Mouse (Mus musculus): ENCODE measurements at regions not wholly inside any gene's neighbourhood (a gene's known extent, or its start where the extent isn't known, plus 50 kb on each side); places are given as distances from the start of the nearest gene placed in this dataset.
A peak's percentile ranks its signal among the peaks of the same experiment; 100 is the strongest.

DNA sequence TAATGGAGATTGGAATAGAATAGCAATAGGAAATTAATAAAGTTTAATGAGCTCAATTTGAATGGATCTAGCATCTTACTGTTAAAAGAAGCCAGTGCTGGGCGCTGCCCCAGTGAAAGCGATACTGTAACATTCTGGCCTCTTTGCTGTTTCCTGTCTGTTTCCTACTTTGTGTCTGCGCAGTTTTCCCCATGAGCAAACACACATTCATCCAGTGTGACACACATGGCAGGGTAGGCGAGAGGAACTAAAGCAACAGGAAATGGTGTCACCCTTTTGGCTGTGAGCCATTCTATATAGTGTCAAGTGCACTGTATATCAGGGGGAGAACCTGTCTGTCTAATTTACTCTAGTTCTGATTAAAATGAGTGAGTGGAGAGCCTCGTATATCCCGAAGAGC, 366.2 kb downstream of the Foxo1 start:
- Histone ChIP-seq H3K27ac (ENCODE audit: low read length) (no peak overlapping the region), H3K4me2 (ENCODE audit: low read depth, low read length) (no peak overlapping the region), H3K9ac (ENCODE audit: low read depth, low read length) (no peak overlapping the region), H3K27me3 (ENCODE audit: control insufficient read depth, insufficient read depth, low read depth, low read length) (no peaks in the 10 kb centered on the region), H3K9me3 (replicated peaks; ENCODE audit: control insufficient read depth, low read length) (no peaks in the 10 kb centered on the region), H3K36me3 (ENCODE audit: control insufficient read depth, insufficient read depth) (no peaks in the 10 kb centered on the region), H3K4me3 (ENCODE audit: low read depth, low read length) (no peak overlapping the region), H3K4me1 (ENCODE audit: control insufficient read depth, low read depth, low read length) (no peaks in the 10 kb centered on the region)
- no peak for ATAC-seq (ENCODE audit: low read depth)
- WGBS (ENCODE audit: insufficient replicate concordance), result 16% methylated on average over 6 of the region's 6 CpGs

GRCm38 (mm10) chr3:52633491-52634100, 365.5 kb downstream of the Foxo1 start:
- ATAC-seq (ENCODE audit: low read depth), result no peak
- H3K27me3 ChIP-seq (ENCODE audit: control insufficient read depth, insufficient read depth, low read depth, low read length), result no peaks in the 10 kb centered on the region

DNA sequence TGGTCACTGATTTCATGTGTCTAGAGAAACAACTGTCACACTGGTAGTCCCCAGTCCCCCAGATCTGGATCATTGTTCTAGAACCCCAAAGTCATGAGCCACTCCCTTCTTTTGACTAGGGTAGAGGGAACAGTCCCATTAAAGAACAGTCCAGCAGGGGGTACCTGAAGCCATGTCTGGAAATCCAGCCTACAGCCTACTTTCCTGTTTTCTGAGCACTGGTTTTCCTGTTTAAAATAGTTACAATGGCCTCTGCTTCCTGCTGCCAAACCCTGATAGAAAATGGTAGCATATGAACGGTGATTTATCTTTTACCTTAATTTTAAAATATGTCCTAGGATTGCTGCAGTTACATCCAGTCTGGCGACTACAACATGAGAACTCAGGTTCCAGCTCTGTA, 364.5 kb downstream of the Foxo1 start:
- no peak for ATAC-seq (ENCODE audit: low read depth)
- Histone ChIP-seq H3K4me1 (ENCODE audit: control insufficient read depth, low read depth, low read length) (no peaks in the 10 kb centered on the region), H3K9me3 (replicated peaks; ENCODE audit: control insufficient read depth, low read length) (no peaks in the 10 kb centered on the region), H3K27ac (ENCODE audit: low read length) (no peak overlapping the region), H3K4me3 (ENCODE audit: low read depth, low read length) (no peak overlapping the region), H3K9ac (ENCODE audit: low read depth, low read length) (no peak overlapping the region), H3K36me3 (ENCODE audit: control insufficient read depth, insufficient read depth) (no peaks in the 10 kb centered on the region), H3K4me2 (ENCODE audit: low read depth, low read length) (no peak overlapping the region), H3K27me3 (ENCODE audit: control insufficient read depth, insufficient read depth, low read depth, low read length) (no peaks in the 10 kb centered on the region)
- WGBS (ENCODE audit: insufficient replicate concordance), result 48% methylated on average over 2 of the region's 2 CpGs

More at GRCm38 (mm10) chr3:52633491-52634100, 365.5 kb downstream of the Foxo1 start:
- H3K27ac ChIP-seq (ENCODE audit: low read length), result no peak overlapping the region
- no peaks in the 10 kb centered on the region for H3K4me1 ChIP-seq (ENCODE audit: control insufficient read depth, low read depth, low read length)
- no peaks in the 10 kb centered on the region for H3K36me3 ChIP-seq (ENCODE audit: control insufficient read depth, insufficient read depth)
- H3K4me2 ChIP-seq (ENCODE audit: low read depth, low read length), result no peak overlapping the region
- WGBS (ENCODE audit: insufficient replicate concordance), result 64% methylated on average over 15 of the region's 15 CpGs
- H3K9me3 ChIP-seq (replicated peaks; ENCODE audit: control insufficient read depth, low read length), result no peaks in the 10 kb centered on the region
- no peak overlapping the region for H3K9ac ChIP-seq (ENCODE audit: low read depth, low read length)
- H3K4me3 ChIP-seq (ENCODE audit: low read depth, low read length), result no peak overlapping the region

GRCm38 (mm10) chr3:52630209-52630608, 362.1 kb downstream of the Foxo1 start:
- no peaks in the 10 kb centered on the region for H3K9me3 ChIP-seq (replicated peaks; ENCODE audit: control insufficient read depth, low read length)
- no peak overlapping the region for H3K9ac ChIP-seq (ENCODE audit: low read depth, low read length)
- no peaks in the 10 kb centered on the region for H3K27me3 ChIP-seq (ENCODE audit: control insufficient read depth, insufficient read depth, low read depth, low read length)
- H3K36me3 ChIP-seq (ENCODE audit: control insufficient read depth, insufficient read depth), result no peaks in the 10 kb centered on the region
- no peak overlapping the region for H3K4me2 ChIP-seq (ENCODE audit: low read depth, low read length)
- no peak overlapping the region for H3K4me3 ChIP-seq (ENCODE audit: low read depth, low read length)
- 59% methylated on average over 5 of the region's 5 CpGs for WGBS (ENCODE audit: insufficient replicate concordance)
- ATAC-seq (ENCODE audit: low read depth), result no peak
- no peaks in the 10 kb centered on the region for H3K4me1 ChIP-seq (ENCODE audit: control insufficient read depth, low read depth, low read length)
- H3K27ac ChIP-seq (ENCODE audit: low read length), result no peak overlapping the region

DNA sequence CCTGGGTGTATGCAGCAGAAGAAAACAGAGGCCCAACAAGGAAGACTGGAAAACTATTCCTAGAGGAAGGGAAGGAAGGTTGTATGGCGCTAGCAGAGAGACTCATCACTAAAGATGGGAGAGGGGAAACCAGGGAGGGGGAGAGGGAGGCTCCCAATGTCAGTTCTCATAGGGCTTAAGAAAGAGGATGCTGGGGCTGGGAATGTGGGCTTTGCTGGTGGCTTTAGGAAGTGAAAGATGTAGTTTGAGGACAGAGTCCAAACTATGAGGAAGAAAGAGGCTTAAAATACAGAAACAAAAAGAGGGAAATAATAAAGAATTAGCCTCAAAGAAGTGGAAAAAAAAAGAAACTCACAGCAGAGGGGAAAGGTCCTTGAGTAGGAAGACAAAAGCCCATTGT, 357.0 kb downstream of the Foxo1 start:
- Histone ChIP-seq H3K36me3 (ENCODE audit: control insufficient read depth, insufficient read depth) (no peaks in the 10 kb centered on the region), H3K4me1 (ENCODE audit: control insufficient read depth, low read depth, low read length) (no peaks in the 10 kb centered on the region), H3K9ac (ENCODE audit: low read depth, low read length) (no peak overlapping the region), H3K27ac (ENCODE audit: low read length) (no peak overlapping the region), H3K27me3 (ENCODE audit: control insufficient read depth, insufficient read depth, low read depth, low read length) (no peaks in the 10 kb centered on the region), H3K4me2 (ENCODE audit: low read depth, low read length) (no peak overlapping the region), H3K4me3 (ENCODE audit: low read depth, low read length) (no peak overlapping the region), H3K9me3 (replicated peaks; ENCODE audit: control insufficient read depth, low read length) (no peaks in the 10 kb centered on the region)
- no peak for ATAC-seq (ENCODE audit: low read depth)
- 54% methylated on average over 1 of the region's 1 CpGs for WGBS (ENCODE audit: insufficient replicate concordance)

DNA sequence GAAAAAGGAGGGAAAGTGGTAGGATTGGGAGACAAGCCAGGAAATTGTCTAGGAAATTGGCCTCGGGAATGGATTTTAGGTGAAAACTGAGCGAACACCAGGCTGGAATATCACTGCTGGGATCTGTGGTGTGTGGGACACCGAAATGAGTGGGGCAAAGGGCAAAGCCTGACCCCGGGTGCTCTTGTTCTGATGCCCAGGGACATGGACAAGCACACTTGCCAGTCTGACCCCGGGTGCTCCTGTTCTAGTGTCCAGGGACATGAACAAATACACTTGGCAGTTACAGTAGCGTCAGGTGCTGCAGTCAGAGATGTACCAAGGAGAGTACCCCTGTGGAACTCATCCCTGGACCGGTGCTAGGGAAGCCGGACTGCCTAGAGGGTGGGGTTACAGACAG, 354.4 kb downstream of the Foxo1 start:
- no peak for ATAC-seq (ENCODE audit: low read depth)
- Histone ChIP-seq H3K4me3 (ENCODE audit: low read depth, low read length) (no peak overlapping the region), H3K27me3 (ENCODE audit: control insufficient read depth, insufficient read depth, low read depth, low read length) (no peaks in the 10 kb centered on the region), H3K9ac (ENCODE audit: low read depth, low read length) (no peak overlapping the region), H3K27ac (ENCODE audit: low read length) (no peak overlapping the region), H3K4me1 (ENCODE audit: control insufficient read depth, low read depth, low read length) (peaks cover 3% of the 10 kb centered on the region; the same call in 1 of the 2 replicates), H3K4me2 (ENCODE audit: low read depth, low read length) (no peak overlapping the region), H3K36me3 (ENCODE audit: control insufficient read depth, insufficient read depth) (no peaks in the 10 kb centered on the region), H3K9me3 (replicated peaks; ENCODE audit: control insufficient read depth, low read length) (no peaks in the 10 kb centered on the region)
- 71% methylated on average over 8 of the region's 8 CpGs for WGBS (ENCODE audit: insufficient replicate concordance)

GRCm38 (mm10) chr3:52621936-52622335, 353.8 kb downstream of the Foxo1 start:
- ATAC-seq (ENCODE audit: low read depth), result no peak
- Histone ChIP-seq H3K4me2 (ENCODE audit: low read depth, low read length) (no peak overlapping the region), H3K27me3 (ENCODE audit: control insufficient read depth, insufficient read depth, low read depth, low read length) (no peaks in the 10 kb centered on the region), H3K9ac (ENCODE audit: low read depth, low read length) (no peak overlapping the region), H3K9me3 (replicated peaks; ENCODE audit: control insufficient read depth, low read length) (no peaks in the 10 kb centered on the region), H3K36me3 (ENCODE audit: control insufficient read depth, insufficient read depth) (no peaks in the 10 kb centered on the region), H3K4me3 (ENCODE audit: low read depth, low read length) (no peak overlapping the region), H3K27ac (ENCODE audit: low read length) (no peak overlapping the region), H3K4me1 (ENCODE audit: control insufficient read depth, low read depth, low read length) (peaks cover 3% of the 10 kb centered on the region; the same call in 1 of the 2 replicates)
- 59% methylated on average over 8 of the region's 8 CpGs for WGBS (ENCODE audit: insufficient replicate concordance)

DNA sequence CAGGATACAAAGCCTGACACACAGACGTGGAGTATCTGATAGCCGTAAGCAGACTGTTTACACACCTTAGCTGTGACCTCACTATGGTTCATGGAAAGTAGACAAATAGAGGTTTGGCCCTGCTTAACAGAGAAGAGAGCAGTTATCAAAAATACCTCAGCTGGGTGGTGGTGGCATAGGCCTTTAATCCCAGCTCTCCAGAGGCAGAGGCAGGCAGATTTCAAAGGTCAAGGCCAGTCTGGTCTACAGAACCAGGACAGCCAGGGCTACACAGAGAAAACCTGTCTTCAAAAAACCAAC, 350.7 kb downstream of the Foxo1 start:
- H3K9me3 ChIP-seq (replicated peaks; ENCODE audit: control insufficient read depth, low read length), result no peaks in the 10 kb centered on the region
- H3K9ac ChIP-seq (ENCODE audit: low read depth, low read length), result no peak overlapping the region
- ATAC-seq (ENCODE audit: low read depth), result peak; percentile 78
- no peak overlapping the region for H3K4me2 ChIP-seq (ENCODE audit: low read depth, low read length)
- WGBS (ENCODE audit: insufficient replicate concordance), result 67% methylated on average over 2 of the region's 2 CpGs
- peaks cover 3% of the 10 kb centered on the region; the same call in 1 of the 2 replicates for H3K4me1 ChIP-seq (ENCODE audit: control insufficient read depth, low read depth, low read length)
- H3K36me3 ChIP-seq (ENCODE audit: control insufficient read depth, insufficient read depth), result no peaks in the 10 kb centered on the region
- no peak overlapping the region for H3K4me3 ChIP-seq (ENCODE audit: low read depth, low read length)
- peak overlapping the region; percentile 79 for H3K27ac ChIP-seq (ENCODE audit: low read length)
- H3K27me3 ChIP-seq (ENCODE audit: control insufficient read depth, insufficient read depth, low read depth, low read length), result no peaks in the 10 kb centered on the region

- Histone ChIP-seq H3K9ac (ENCODE audit: low read depth, low read length) (no peak overlapping the region), H3K27me3 (ENCODE audit: control insufficient read depth, insufficient read depth, low read depth, low read length) (no peaks in the 10 kb centered on the region), H3K36me3 (ENCODE audit: control insufficient read depth, insufficient read depth) (no peaks in the 10 kb centered on the region), H3K4me3 (ENCODE audit: low read depth, low read length) (no peak overlapping the region), H3K27ac (ENCODE audit: low read length) (peak overlapping the region; percentile 79), H3K4me2 (ENCODE audit: low read depth, low read length) (no peak overlapping the region), H3K4me1 (ENCODE audit: control insufficient read depth, low read depth, low read length) (peaks cover 3% of the 10 kb centered on the region; the same call in 1 of the 2 replicates), H3K9me3 (replicated peaks; ENCODE audit: control insufficient read depth, low read length) (no peaks in the 10 kb centered on the region)
- no peak for ATAC-seq (ENCODE audit: low read depth)
- WGBS (ENCODE audit: insufficient replicate concordance), result 43% methylated on average over 7 of the region's 7 CpGs
These were observed 350.2 kb downstream of the Foxo1 start for GRCm38 (mm10) chr3:52618212-52618924.
